Mouse (Mus musculus): Measurements from ENCODE around the gene Il18rap. TPM values are rescaled to one million over a fixed set of nuclear protein-coding genes. Genes with fewer than 3 reads are reported as not detected.
"Not testable (repeated sequence)": the region's sequence is repeated elsewhere in the genome, so short reads cannot be mapped to it uniquely, and the experiment has no call there.

The Il18rap gene
- polyA plus RNA-seq, 1 experiment from 2014 or later: 0.17 TPM

DNA sequence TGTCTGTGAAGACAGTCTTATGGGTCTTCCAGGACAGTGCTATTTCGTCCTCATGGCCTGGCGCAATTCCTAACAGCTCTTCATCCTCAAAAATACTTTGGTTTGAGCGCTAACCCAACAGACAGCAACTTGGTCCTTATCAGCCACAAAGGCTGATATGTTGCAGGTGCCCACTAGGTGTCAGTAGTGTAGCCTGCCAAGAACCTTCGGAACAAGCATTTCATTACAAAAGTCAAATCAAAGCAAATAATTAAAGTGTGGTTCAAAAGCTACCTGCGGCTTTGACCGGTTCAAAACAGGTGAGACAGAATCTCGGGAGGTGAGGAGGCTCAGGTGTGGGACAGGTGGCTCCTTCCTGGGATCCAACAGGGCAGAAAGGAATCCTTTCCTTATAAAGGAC, 64.6 kb downstream of the Il18rap start, which contains the start of gene Slc9a4:
Gene Slc9a4, plus strand, starts transcription at position 298 of the 400 bp plus-strand sequence.
- H3K9ac ChIP-seq (ENCODE audit: low read depth, low read length): no peak within 1 kb of the TSS
- no peak for ATAC-seq (replicated peaks; ENCODE audit: insufficient number of reproducible peaks, low FRiP score, low TSS enrichment)
- no peak within 1 kb of the TSS for H3K27ac ChIP-seq (ENCODE audit: low read depth, low read length)
- no peaks in the 10 kb centered on the region for H3K9me3 ChIP-seq (replicated peaks; ENCODE audit: control insufficient read depth, low read length)
- H3K4me2 ChIP-seq: peak within 1 kb of the TSS; percentile 25; the same call in 1 of the 2 replicates
- WGBS (ENCODE audit: insufficient replicate concordance): 18% methylated on average over 7 of the region's 7 CpGs
- H3K4me3 ChIP-seq (ENCODE audit: low read depth, low read length): no peak within 1 kb of the TSS
- no peaks in the 10 kb centered on the region for H3K4me1 ChIP-seq (ENCODE audit: control insufficient read depth, insufficient read depth, low read length)
- H3K27me3 ChIP-seq (ENCODE audit: control insufficient read depth, insufficient read depth, low read length): 0 out of 2 replicates have a peak, but pooled peaks cover 2% of the 10 kb centered on the region
- H3K36me3 ChIP-seq (ENCODE audit: control insufficient read depth, insufficient read depth, low read length): no peaks in the 10 kb centered on the region

DNA sequence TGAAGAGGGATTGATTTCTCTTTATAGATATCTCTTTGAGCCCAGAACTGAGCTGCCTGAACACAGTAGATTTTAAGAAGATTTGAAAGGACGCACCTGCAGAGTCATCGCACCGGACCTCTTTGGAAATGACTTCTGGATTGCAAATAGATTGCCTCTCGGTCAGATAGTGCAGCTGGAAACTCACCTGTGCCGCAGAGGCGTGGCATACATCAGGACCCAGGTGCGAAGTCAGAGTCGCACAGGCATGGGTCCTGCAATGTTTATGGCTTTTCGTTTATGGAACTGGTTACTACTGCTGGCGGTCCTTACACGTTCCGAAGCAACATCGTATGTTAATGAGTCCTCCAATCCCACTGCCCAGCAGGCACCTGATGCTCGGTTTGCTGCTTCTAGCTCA, 65.1 kb downstream of the Il18rap start:
- H3K36me3 ChIP-seq (ENCODE audit: control insufficient read depth, insufficient read depth, low read length): no peaks in the 10 kb centered on the region
- H3K9ac ChIP-seq (ENCODE audit: low read depth, low read length): no peak overlapping the region
- 63% methylated on average over 14 of the region's 14 CpGs for WGBS (ENCODE audit: insufficient replicate concordance)
- H3K4me2 ChIP-seq: no peak overlapping the region
- no peak for ATAC-seq (replicated peaks; ENCODE audit: insufficient number of reproducible peaks, low FRiP score, low TSS enrichment)
- no peaks in the 10 kb centered on the region for H3K4me1 ChIP-seq (ENCODE audit: control insufficient read depth, insufficient read depth, low read length)
- H3K4me3 ChIP-seq (ENCODE audit: low read depth, low read length): no peak overlapping the region
- H3K27ac ChIP-seq (ENCODE audit: low read depth, low read length): no peak overlapping the region
- H3K9me3 ChIP-seq (replicated peaks; ENCODE audit: control insufficient read depth, low read length): no peaks in the 10 kb centered on the region
- H3K27me3 ChIP-seq (ENCODE audit: control insufficient read depth, insufficient read depth, low read length): 0 out of 2 replicates have a peak, but pooled peaks cover 2% of the 10 kb centered on the region

DNA sequence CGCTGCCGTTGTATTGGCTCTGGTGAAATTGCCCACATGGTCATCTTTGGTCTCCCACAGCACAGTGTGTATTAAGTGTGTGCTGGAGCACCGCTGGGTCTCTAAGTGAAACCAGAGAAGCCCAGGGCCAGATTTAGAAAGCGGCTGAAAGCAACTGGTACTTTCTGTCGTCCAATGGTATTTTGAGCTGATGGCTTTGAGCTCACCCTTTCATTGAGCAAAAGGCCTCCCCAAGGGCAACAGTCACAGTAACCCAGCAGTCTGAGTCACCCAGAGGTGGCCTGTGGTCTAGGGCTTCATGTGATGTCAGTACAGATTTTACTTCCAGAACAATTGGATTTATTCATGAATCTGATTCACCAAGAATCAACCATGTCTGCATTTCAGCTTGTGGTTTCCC, 71.6 kb downstream of the Il18rap start:
- Histone ChIP-seq H3K27me3 (ENCODE audit: control insufficient read depth, insufficient read depth, low read length) (no peaks in the 10 kb centered on the region), H3K9ac (ENCODE audit: low read depth, low read length) (no peak overlapping the region), H3K36me3 (ENCODE audit: control insufficient read depth, insufficient read depth, low read length) (no peaks in the 10 kb centered on the region), H3K4me3 (ENCODE audit: low read depth, low read length) (no peak overlapping the region), H3K27ac (ENCODE audit: low read depth, low read length) (no peak overlapping the region), H3K4me2 (no peak overlapping the region), H3K9me3 (replicated peaks; ENCODE audit: control insufficient read depth, low read length) (no peaks in the 10 kb centered on the region), H3K4me1 (ENCODE audit: control insufficient read depth, insufficient read depth, low read length) (no peaks in the 10 kb centered on the region)
- WGBS (ENCODE audit: insufficient replicate concordance): 75% methylated on average over 5 of the region's 5 CpGs
- ATAC-seq (replicated peaks; ENCODE audit: insufficient number of reproducible peaks, low FRiP score, low TSS enrichment): no peak

DNA sequence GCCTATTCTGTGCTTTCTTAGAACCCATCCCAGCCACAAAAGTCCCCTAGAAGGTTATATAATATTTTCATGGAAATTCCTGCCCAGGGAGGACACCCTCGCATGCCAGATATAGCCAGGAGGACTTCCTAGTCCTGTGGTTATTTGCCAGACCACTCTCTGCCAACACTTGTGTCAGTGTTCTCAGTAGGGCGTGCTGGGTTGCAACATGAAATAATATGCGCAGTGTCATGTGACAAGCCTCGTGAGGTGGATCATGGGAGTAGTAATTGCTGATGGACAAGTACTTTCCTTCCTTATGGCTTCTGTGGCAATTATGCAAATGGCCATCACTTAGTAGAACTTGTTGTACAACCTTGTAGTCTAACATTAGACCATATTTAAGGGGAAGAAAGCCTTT, 75.8 kb downstream of the Il18rap start:
- no peak overlapping the region for H3K4me3 ChIP-seq (ENCODE audit: low read depth, low read length)
- 70% methylated on average over 4 of the region's 4 CpGs for WGBS (ENCODE audit: insufficient replicate concordance)
- no peak for ATAC-seq (replicated peaks; ENCODE audit: insufficient number of reproducible peaks, low FRiP score, low TSS enrichment)
- no peak overlapping the region for H3K9ac ChIP-seq (ENCODE audit: low read depth, low read length)
- no peak overlapping the region for H3K4me2 ChIP-seq
- no peaks in the 10 kb centered on the region for H3K27me3 ChIP-seq (ENCODE audit: control insufficient read depth, insufficient read depth, low read length)
- no peak overlapping the region for H3K27ac ChIP-seq (ENCODE audit: low read depth, low read length)
- no peaks in the 10 kb centered on the region for H3K36me3 ChIP-seq (ENCODE audit: control insufficient read depth, insufficient read depth, low read length)
- no peaks in the 10 kb centered on the region for H3K4me1 ChIP-seq (ENCODE audit: control insufficient read depth, insufficient read depth, low read length)
- H3K9me3 ChIP-seq (replicated peaks; ENCODE audit: control insufficient read depth, low read length): no peaks in the 10 kb centered on the region

DNA sequence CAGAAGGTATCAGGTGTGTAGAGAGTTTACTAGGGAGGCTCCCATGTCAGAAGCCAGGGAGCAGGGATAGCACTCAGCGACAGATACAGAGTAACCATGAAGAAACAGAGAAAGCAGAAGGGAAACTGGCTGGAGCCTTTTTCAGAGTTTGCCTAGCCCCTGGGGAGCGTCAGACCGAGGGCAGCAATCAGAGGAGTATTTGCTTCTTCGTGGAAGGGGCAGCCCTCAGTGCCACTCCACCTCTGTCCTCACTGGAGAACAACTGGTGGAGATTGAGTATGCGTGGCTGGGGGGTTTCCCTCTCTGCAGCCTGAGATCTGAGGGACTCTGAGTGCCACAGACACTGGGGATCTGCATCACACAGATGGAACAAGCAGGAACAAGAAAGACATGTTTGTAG, 82.7 kb downstream of the Il18rap start:
- Histone ChIP-seq H3K9ac (ENCODE audit: low read depth, low read length) (no peak overlapping the region), H3K4me2 (no peak overlapping the region), H3K4me3 (ENCODE audit: low read depth, low read length) (no peak overlapping the region), H3K36me3 (ENCODE audit: control insufficient read depth, insufficient read depth, low read length) (no peaks in the 10 kb centered on the region), H3K27ac (ENCODE audit: low read depth, low read length) (no peak overlapping the region), H3K4me1 (ENCODE audit: control insufficient read depth, insufficient read depth, low read length) (no peaks in the 10 kb centered on the region), H3K27me3 (ENCODE audit: control insufficient read depth, insufficient read depth, low read length) (no peaks in the 10 kb centered on the region), H3K9me3 (replicated peaks; ENCODE audit: control insufficient read depth, low read length) (no peaks in the 10 kb centered on the region)
- WGBS (ENCODE audit: insufficient replicate concordance): 52% methylated on average over 5 of the region's 5 CpGs
- ATAC-seq (replicated peaks; ENCODE audit: insufficient number of reproducible peaks, low FRiP score, low TSS enrichment): no peak

DNA sequence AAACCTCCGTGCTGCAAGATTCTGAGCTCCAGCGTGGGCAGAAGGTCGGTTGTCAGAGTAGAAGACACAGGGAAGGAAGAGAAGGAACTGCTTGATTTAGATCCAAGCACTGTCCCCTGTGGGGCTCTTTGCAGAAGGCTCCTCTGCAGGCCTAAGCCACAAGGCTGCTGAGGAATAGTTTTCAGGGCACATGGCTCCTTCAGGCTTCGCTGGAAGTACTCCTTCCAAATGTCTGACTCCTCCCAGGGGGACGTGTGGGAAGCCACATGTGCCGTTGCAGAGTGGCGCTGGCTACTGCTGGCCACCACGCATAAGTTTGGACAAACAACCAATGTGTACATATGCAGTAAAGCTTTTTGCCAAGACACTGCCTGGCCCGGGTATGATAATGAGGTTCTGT, 84.5 kb downstream of the Il18rap start:
- not testable (repeated sequence) for H3K4me2 ChIP-seq; H3K4me1 ChIP-seq (ENCODE audit: control insufficient read depth, insufficient read depth, low read length); H3K9ac ChIP-seq (ENCODE audit: low read depth, low read length); H3K36me3 ChIP-seq (ENCODE audit: control insufficient read depth, insufficient read depth, low read length); H3K27ac ChIP-seq (ENCODE audit: low read depth, low read length); H3K4me3 ChIP-seq (ENCODE audit: low read depth, low read length); H3K27me3 ChIP-seq (ENCODE audit: control insufficient read depth, insufficient read depth, low read length); H3K9me3 ChIP-seq (replicated peaks; ENCODE audit: control insufficient read depth, low read length); ATAC-seq (replicated peaks; ENCODE audit: insufficient number of reproducible peaks, low FRiP score, low TSS enrichment)
- WGBS (ENCODE audit: insufficient replicate concordance): 88% methylated on average over 9 of the region's 9 CpGs

DNA sequence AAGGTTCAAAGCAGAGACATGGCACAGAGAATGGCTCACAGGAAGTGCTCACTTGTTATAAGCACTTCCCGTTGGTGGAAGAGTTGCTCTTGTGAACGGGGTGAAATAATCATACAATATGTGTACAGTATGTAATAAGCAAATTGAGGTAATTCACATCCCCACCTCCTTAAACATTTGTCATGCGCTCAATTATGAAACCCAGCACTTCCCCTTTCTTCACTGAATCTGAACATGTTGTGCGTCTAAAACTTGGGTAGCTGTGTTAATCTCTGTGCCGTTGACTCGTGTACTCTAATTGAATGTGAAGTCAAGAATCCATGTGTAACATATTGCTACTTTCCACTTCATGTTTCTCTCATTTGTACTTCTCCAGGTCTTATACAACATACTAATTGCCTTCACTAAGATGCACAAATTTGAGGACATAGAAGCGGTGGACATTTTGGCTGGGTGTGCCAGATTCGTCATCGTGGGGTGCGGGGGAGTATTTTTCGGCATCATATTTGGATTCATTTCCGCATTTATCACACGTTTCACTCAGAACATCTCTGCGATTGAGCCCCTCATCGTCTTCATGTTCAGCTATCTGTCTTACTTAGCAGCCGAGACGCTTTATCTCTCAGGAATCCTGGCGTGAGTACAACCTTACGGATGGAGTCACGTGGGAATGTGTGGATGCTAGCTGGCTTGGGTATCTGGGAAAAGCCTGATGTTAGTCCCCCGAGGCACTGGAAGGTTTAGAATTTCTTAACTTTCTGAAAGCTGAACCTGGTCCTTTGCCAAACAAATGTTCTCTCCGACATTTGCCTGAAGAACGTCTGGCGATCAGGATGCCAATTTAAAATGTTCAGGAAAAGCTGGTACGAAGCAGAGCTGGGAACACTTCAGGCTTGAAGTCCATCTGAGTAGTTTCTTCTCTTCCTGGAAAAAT, 85.5 kb downstream of the Il18rap start:
- H3K4me3 ChIP-seq (ENCODE audit: low read depth, low read length): no peak overlapping the region

More for the DNA sequence above, 85.5 kb downstream of the Il18rap start:
- H3K36me3 ChIP-seq (ENCODE audit: control insufficient read depth, insufficient read depth, low read length): no peaks in the 10 kb centered on the region
- 74% methylated on average over 25 of the region's 25 CpGs for WGBS (ENCODE audit: insufficient replicate concordance)
- H3K4me1 ChIP-seq (ENCODE audit: control insufficient read depth, insufficient read depth, low read length): no peaks in the 10 kb centered on the region
- no peak for ATAC-seq (replicated peaks; ENCODE audit: insufficient number of reproducible peaks, low FRiP score, low TSS enrichment)
- no peak overlapping the region for H3K9ac ChIP-seq (ENCODE audit: low read depth, low read length)
- no peak overlapping the region for H3K4me2 ChIP-seq
- no peaks in the 10 kb centered on the region for H3K27me3 ChIP-seq (ENCODE audit: control insufficient read depth, insufficient read depth, low read length)
- H3K9me3 ChIP-seq (replicated peaks; ENCODE audit: control insufficient read depth, low read length): no peaks in the 10 kb centered on the region
- H3K27ac ChIP-seq (ENCODE audit: low read depth, low read length): no peak overlapping the region

Measured in heart, embryonic 11.5 days (tissue).